Mouse (Mus musculus) hindbrain, embryonic 15.5 days (tissue): Measurements from ENCODE around the gene Cdk5rap3. TPM values are rescaled to one million over a fixed set of nuclear protein-coding genes. Genes with fewer than 3 reads are reported as not detected.

Source experiments
- ATAC-seq: fragments of 200-750 bp; cut with Nextera tagmentation; 2 replicates; pipeline ENCODE4 v1.8.0; 2017; ENCODE audit warnings: low read depth, moderate number of reproducible peaks, moderate TSS enrichment; ENCODE audit not compliant: low FRiP score
- H3K27ac ChIP-seq: fragments of 300-500 bp; sonication (generic); replicated peaks from 2 replicates; pipeline ENCODE4 v1.5.1; 2015; ENCODE audit warnings: mild to moderate bottlenecking, inconsistent platforms
- H3K27me3 ChIP-seq: fragments of 300-500 bp; sonication (generic); 2 replicates; pipeline ENCODE4 v1.6.1; 2015; ENCODE audit warnings: control low read depth, inconsistent platforms
- H3K36me3 ChIP-seq: fragments of 300-500 bp; sonication (generic); 2 replicates; pipeline ENCODE4 v1.6.1; 2015; ENCODE audit warnings: control low read depth, inconsistent platforms
- H3K4me1 ChIP-seq: fragments of 300-500 bp; sonication (generic); replicated peaks from 2 replicates; pipeline ENCODE4 v1.6.1; 2015; ENCODE audit warnings: control low read depth, inconsistent platforms
- H3K4me2 ChIP-seq: fragments of 300-500 bp; sonication (generic); 2 replicates; pipeline ENCODE4 v1.6.1; 2015; ENCODE audit warnings: moderate library complexity, mild to moderate bottlenecking, inconsistent platforms
- H3K4me3 ChIP-seq: fragments of 300-500 bp; sonication (generic); 2 replicates; pipeline ENCODE4 v1.5.1; 2015; ENCODE audit warnings: mild to moderate bottlenecking, inconsistent platforms
- H3K9ac ChIP-seq: fragments of 300-500 bp; sonication (generic); 2 replicates; pipeline ENCODE4 v1.6.1; 2015; ENCODE audit warnings: inconsistent platforms
- H3K9me3 ChIP-seq: fragments of 300-500 bp; sonication (generic); 2 replicates; pipeline ENCODE4 v1.6.1; 2016; ENCODE audit warnings: control low read depth, inconsistent platforms
- WGBS: fragments of 180-500 bp; shearing (Covaris S2); methylation state at CpG from one replicate; pipeline ENCODE4 v1.1.7; 2015; 5-methylcytosine and 5-hydroxymethylcytosine counted together
- polyA plus RNA-seq: library from polyadenylated mRNA; unstranded; fragments of >200 nt; fragmentation: Nextera tagmentation; extraction: Ambion mirVana; gene quantifications from 2 replicates; pipeline ENCODE4 v1.2.1, GENCODE M21; 2015

The Cdk5rap3 gene
- polyA plus RNA-seq, 1 experiment from 2014 or later = 82.8 TPM

- no peaks in the 10 kb centered on the region for H3K27me3 ChIP-seq
- H3K9me3 ChIP-seq = no peaks in the 10 kb centered on the region
- H3K9ac ChIP-seq = peak within 1 kb of the TSS; percentile 57
- H3K36me3 ChIP-seq = no peaks in the 10 kb centered on the region
- peak within 1 kb of the TSS; percentile 52 for H3K4me3 ChIP-seq
- under 1% methylated on average over 29 of the region's 29 CpGs for WGBS
- H3K4me2 ChIP-seq = peak within 1 kb of the TSS; percentile 87
- H3K4me1 ChIP-seq = peaks cover 34% of the 10 kb centered on the region
- H3K27ac ChIP-seq = peak within 1 kb of the TSS; percentile 71
- peak; percentile 97 for ATAC-seq
Measured at GRCm38 (mm10) chr11:96943746-96944304, 27.5 kb upstream of the Cdk5rap3 start, which contains the start of gene Pnpo. Gene Pnpo (minus strand): TSS chr11:96943986.

DNA sequence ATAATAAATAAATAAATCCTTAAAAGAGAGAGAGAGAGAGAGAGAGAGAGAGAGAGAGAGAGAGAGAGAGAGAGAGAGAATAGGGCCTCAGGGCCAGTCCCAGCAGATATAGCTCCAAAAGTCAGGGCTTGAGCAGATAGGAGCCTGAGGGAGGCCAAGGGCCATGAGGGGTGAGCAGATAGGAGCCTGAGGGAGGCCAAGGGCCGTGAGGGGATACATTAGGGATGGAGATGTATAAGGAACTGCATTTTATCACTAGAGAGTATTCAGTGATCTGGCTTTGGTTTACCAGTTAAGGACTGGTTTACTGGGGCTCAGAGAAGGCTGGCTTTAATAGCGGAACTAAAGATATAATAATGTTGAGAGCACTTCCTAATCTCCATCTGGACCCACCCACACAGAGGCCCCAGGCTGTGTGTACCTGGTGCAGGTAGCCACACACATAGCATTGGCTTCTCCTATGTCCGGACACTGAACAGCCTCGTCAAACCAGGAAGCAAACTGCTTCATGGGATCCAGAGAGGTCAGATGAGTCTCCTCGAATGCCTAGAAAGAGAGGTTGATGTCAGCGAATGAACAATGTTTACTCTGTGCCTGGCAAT, 25.8 kb upstream of the Cdk5rap3 start:
- peaks cover 34% of the 10 kb centered on the region for H3K4me1 ChIP-seq
- H3K27ac ChIP-seq = no peak overlapping the region
- no peak overlapping the region for H3K4me2 ChIP-seq
- whole genome bisulfite sequencing = 81% methylated on average over 6 of the region's 6 CpGs
- H3K9me3 ChIP-seq = no peaks in the 10 kb centered on the region
- H3K36me3 ChIP-seq = no peaks in the 10 kb centered on the region
- H3K4me3 ChIP-seq = no peak overlapping the region
- no peaks in the 10 kb centered on the region for H3K27me3 ChIP-seq
- no peak overlapping the region for H3K9ac ChIP-seq
- ATAC-seq = no peak

DNA sequence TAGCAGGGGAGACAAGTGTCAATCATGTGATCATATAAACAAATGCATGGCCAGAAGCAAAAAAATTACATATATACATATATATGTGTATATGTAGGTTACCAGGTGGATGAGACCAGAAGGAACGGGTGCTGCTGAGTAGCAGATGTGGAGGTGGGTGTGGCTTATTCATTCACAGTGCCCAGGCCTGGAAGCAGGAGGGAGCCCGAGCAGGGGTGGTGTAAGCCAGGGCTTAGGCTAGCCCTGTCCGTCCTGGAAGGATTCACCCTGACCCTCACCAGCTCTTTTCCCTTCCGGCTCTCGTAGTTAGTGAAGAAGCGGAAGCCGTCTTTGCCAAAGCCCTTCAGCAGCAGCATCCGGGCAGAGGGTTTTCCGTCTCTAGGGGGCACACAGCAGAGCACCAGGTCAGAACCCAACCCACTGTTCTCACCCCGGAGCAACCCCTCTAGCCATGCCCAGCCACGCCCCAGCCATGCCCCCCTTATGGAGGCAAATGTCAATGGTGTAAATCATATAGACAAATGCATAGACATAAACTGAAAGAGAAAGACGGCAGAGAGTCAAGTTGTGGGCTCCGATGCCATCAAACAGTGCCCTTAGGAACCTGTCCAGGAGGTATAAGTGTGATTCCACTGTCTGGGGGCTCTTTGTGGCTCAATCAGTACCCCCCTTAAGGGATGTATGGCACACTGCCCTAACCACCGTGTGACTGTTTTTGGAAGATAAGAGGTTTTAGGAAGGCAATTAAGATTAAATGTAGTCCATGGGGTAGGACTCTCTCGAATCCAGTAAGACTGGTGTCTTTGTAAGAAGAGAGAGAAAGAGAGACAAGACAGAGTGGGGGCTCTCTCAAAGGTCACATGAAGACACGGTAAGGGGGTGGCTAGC, 24.5 kb upstream of the Cdk5rap3 start:
- Histone ChIP-seq H3K27ac (no peak overlapping the region), H3K36me3 (no peaks in the 10 kb centered on the region), H3K27me3 (no peaks in the 10 kb centered on the region), H3K9me3 (no peaks in the 10 kb centered on the region), H3K4me2 (no peak overlapping the region), H3K4me1 (peaks cover 26% of the 10 kb centered on the region), H3K9ac (no peak overlapping the region), H3K4me3 (no peak overlapping the region)
- ATAC-seq = no peak
- WGBS = 79% methylated on average over 16 of the region's 16 CpGs

GRCm38 (mm10) chr11:96938426-96938800, 22.1 kb upstream of the Cdk5rap3 start:
- H3K9ac ChIP-seq = no peak overlapping the region
- no peak overlapping the region for H3K27ac ChIP-seq
- 89% methylated on average over 6 of the region's 6 CpGs for WGBS
- no peak for ATAC-seq
- H3K27me3 ChIP-seq = no peaks in the 10 kb centered on the region
- peaks cover 6% of the 10 kb centered on the region for H3K4me1 ChIP-seq
- H3K9me3 ChIP-seq = no peaks in the 10 kb centered on the region
- no peak overlapping the region for H3K4me3 ChIP-seq
- no peak overlapping the region for H3K4me2 ChIP-seq
- H3K36me3 ChIP-seq = no peaks in the 10 kb centered on the region

DNA sequence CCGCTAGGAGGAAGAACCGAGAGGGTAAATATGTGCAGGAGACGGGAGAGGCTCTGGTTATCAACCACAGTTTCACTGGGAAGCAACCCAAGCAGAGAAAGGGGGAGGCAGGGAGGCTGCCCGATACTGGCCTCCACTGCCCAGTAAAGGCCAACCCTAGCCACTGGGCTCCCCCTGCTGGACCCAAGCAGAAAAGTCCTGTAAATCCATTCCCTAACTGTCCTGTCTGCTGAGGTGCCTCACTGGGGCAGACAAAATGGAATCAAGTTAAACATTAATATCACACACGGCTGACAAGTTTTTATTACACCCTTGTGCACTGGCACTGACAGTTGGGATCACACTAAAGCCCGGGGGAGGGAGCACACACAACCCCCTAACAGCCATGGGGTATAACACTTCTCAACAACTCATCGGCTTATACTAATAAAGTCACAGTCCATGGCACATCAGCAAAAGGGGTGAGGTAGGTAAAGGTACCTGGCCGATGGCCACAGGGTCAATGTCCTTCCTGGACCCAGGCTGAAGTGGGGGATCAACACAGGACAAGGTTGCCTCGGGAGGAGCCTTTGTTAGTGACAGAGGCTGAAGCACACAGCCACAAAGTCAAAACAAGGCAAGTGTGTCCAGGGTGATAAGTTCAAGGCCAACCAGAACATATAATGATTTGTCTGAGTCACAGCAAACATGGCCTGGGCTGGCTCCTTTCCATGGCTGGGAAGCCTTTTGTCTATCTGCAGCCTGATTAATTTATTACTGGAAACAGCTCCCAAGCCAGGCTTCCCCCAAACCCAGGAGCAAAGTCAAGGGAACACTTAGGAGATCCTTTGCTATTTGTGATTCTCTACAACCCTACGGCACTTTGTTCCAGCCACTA, 21.5 kb upstream of the Cdk5rap3 start:
- no peak for ATAC-seq
- Histone ChIP-seq H3K27me3 (no peaks in the 10 kb centered on the region), H3K27ac (no peak overlapping the region), H3K36me3 (no peaks in the 10 kb centered on the region), H3K9me3 (no peaks in the 10 kb centered on the region), H3K4me3 (no peak overlapping the region), H3K4me1 (0 out of 2 replicates have a peak, but pooled peaks cover under 1% of the 10 kb centered on the region), H3K9ac (no peak overlapping the region), H3K4me2 (no peak overlapping the region)
- WGBS = 56% methylated on average over 10 of the region's 10 CpGs

- Histone ChIP-seq H3K27me3 (no peaks in the 10 kb centered on the region), H3K36me3 (no peaks in the 10 kb centered on the region), H3K9me3 (no peaks in the 10 kb centered on the region), H3K27ac (no peak overlapping the region), H3K4me3 (no peak overlapping the region), H3K4me2 (no peak overlapping the region), H3K9ac (no peak overlapping the region), H3K4me1 (no peaks in the 10 kb centered on the region)
- no peak for ATAC-seq
- 88% methylated on average over 9 of the region's 9 CpGs for WGBS
Measured at GRCm38 (mm10) chr11:96935872-96936650, 19.8 kb upstream of the Cdk5rap3 start.

GRCm38 (mm10) chr11:96934921-96935356, 18.6 kb upstream of the Cdk5rap3 start:
- no peaks in the 10 kb centered on the region for H3K36me3 ChIP-seq
- no peak overlapping the region for H3K4me3 ChIP-seq
- H3K27ac ChIP-seq = no peak overlapping the region
- H3K9ac ChIP-seq = no peak overlapping the region
- H3K4me1 ChIP-seq = no peaks in the 10 kb centered on the region
- H3K9me3 ChIP-seq = no peaks in the 10 kb centered on the region
- peak; percentile 81; the same call in 1 of the 2 replicates for ATAC-seq
- H3K27me3 ChIP-seq = no peaks in the 10 kb centered on the region
- H3K4me2 ChIP-seq = peak overlapping the region; percentile 30
- 18% methylated on average over 12 of the region's 12 CpGs for WGBS

DNA sequence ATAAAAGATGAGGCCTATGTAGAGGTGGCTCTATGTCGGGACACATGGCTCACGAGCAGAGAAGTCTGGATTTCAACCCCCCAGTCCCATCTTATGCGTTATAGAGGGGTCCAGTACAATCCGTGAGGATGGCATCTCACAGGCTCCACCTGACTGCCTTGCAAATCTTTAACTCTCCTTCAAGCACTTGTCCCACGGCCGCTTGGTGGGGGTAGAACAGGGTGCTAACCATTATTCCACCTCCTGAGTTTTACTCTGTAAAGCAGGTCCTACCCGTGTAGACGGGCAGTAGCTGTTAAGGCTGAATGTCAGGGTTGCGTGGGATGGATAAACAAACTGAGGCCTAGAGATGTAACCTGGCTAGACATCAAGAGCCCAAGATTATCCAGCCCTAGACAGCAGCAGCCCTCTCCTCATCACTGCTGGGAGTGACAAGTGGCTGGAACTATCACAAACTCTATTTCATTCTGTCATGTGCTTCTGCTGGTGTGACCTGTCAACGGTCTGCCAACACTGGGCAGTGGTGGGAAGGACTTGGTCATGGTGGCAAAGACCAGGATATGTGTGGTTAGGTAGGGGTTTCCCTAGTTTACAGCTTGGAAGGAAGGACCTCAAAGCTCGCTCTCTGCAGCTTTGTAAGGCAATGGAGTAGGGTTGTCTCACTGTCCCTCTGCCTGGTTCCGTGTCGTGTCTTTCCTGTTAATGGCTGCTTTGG, 17.4 kb upstream of the Cdk5rap3 start:
- Histone ChIP-seq H3K4me2 (no peak overlapping the region), H3K27ac (no peak overlapping the region), H3K9me3 (no peaks in the 10 kb centered on the region), H3K27me3 (peaks cover 9% of the 10 kb centered on the region; the same call in 1 of the 2 replicates), H3K36me3 (no peaks in the 10 kb centered on the region), H3K4me1 (no peaks in the 10 kb centered on the region), H3K4me3 (no peak overlapping the region), H3K9ac (no peak overlapping the region)
- ATAC-seq = no peak
- 92% methylated on average over 13 of the region's 13 CpGs for WGBS

DNA sequence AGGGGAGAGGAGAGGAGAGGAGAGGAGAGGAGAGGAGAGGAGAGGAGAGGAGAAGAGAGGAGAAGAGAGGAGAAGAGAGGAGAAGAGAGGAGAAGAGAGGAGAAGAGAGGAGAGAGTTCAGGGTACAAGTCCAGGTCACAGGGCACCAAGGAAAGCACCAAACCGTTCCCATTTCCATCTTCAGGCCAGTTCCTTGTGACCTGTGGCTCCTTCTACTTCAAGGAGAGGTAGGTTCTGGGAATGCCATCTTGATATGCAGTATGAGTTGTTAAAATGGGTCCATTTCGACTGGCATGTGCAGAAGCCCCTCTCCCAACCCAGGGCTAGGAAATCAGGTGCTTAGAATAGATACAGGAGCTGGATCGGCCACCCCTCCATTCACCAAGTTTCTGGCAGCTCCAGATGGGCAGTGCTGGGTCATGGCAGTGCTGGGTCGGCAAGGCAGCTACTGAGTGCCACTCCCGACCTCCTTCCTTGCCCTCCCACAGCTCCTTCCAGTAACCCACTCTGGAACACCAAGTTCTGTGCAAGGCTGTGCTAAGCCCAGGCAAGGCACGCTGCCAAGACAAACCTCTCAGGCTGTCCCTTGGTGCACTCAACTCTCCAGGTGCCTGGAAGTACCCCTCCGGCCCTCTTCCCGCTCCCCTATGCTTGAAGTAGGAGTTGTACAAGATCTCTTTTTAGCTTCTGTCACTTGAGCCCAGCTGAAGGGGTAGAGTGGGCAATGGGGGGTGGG, 15.2 kb upstream of the Cdk5rap3 start:
- no peaks in the 10 kb centered on the region for H3K36me3 ChIP-seq
- H3K27ac ChIP-seq = no peak overlapping the region
- no peaks in the 10 kb centered on the region for H3K4me1 ChIP-seq
- WGBS = 64% methylated on average over 8 of the region's 8 CpGs
- no peak for ATAC-seq
- H3K27me3 ChIP-seq = peaks cover 13% of the 10 kb centered on the region; the same call in 1 of the 2 replicates
- H3K4me2 ChIP-seq = no peak overlapping the region
- H3K4me3 ChIP-seq = no peak overlapping the region
- no peak overlapping the region for H3K9ac ChIP-seq
- no peaks in the 10 kb centered on the region for H3K9me3 ChIP-seq

DNA sequence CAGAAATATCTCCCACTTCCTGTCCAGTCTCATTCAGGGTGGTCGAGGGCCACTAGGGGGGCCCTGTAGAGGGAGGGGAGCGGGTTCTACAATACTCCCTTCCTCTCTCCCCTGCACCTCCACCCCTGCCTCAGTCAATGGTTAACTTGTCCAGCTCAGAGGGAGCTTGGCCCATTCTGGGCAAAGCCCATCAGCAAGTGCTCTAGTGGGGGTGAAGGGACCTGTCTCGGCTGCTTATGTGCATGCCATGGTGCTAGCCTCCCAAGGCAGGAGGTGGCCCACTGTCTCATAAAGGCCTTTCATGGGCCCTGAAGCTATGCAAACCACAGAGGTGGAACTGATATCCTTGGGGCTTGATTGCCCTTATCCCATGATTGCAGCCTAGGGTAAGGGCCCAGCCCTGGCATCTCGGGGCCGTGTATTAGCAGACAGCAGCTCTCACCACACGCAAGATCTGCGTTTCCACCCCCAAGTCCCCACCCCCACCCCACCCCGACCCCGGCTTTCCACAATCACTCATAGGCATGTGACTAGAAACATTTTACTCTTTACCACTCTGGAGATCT, 13.6 kb upstream of the Cdk5rap3 start:
- Histone ChIP-seq H3K9ac (no peak overlapping the region), H3K36me3 (no peaks in the 10 kb centered on the region), H3K27me3 (peaks cover 13% of the 10 kb centered on the region; the same call in 1 of the 2 replicates), H3K27ac (no peak overlapping the region), H3K4me2 (no peak overlapping the region), H3K4me1 (no peaks in the 10 kb centered on the region), H3K4me3 (no peak overlapping the region), H3K9me3 (no peaks in the 10 kb centered on the region)
- no peak for ATAC-seq
- WGBS = 65% methylated on average over 9 of the region's 9 CpGs
